Mouse (Mus musculus): ENCODE measurements around the gene Angptl7.
A peak's percentile ranks its signal among the peaks of the same experiment; 100 is the strongest.

Gene Angptl7

GRCm38 (mm10) chr4:148455477-148456025 lies 44.7 kb downstream of the Angptl7 start:
- DNase-seq (ENCODE audit: low read depth, low spot score): no peak

- no peak for DNase-seq (ENCODE audit: low read depth, low spot score)
Observed at GRCm38 (mm10) chr4:148453707-148454106, 46.6 kb downstream of the Angptl7 start.

GRCm38 (mm10) chr4:148448853-148449245 lies 51.4 kb downstream of the Angptl7 start:
- peak; percentile 64 for DNase-seq (ENCODE audit: low read depth, low spot score)

- DNase-seq (ENCODE audit: low read depth, low spot score): peak; percentile 98
Observed at GRCm38 (mm10) chr4:148448179-148448852, 51.9 kb downstream of the Angptl7 start, which contains the start of gene Mtor. Gene Mtor (plus strand): TSS chr4:148448611.
